Mouse (Mus musculus): ENCODE results near the gene Trim50.

GRCm38 (mm10) chr5:135351606-135352005 lies 1.5 kb upstream of the Trim50 start:
- TF ChIP-seq CTCF (IDR thresholded peaks at IDR 0.05; ENCODE audit: low read depth) (no peak), EP300 (optimal IDR thresholded peaks at IDR 0.05) (no peak)

Measured in stomach, postnatal 0 days (tissue).